Mouse (Mus musculus): ENCODE results near the gene Dpyd. TPM values are rescaled to one million over a fixed set of nuclear protein-coding genes. Genes with fewer than 3 reads are reported as not detected.

Dpyd gene
- 4.5 and 5.8 TPM in 2 replicates for polyA plus RNA-seq (2016; fragmentation: Nextera tagmentation; extraction: Ambion mirVana)

- Histone ChIP-seq H3K27me3 (ENCODE audit: poor library complexity, severe bottlenecking) (no peaks in the 10 kb centered on the region), H3K4me1 (peaks cover 10% of the 10 kb centered on the region; the same call in 1 of the 2 replicates), H3K36me3 (replicated peaks) (no peaks in the 10 kb centered on the region), H3K27ac (peak within 1 kb of the TSS; percentile 84), H3K4me3 (peak within 1 kb of the TSS; percentile 78), H3K9me3 (no peaks in the 10 kb centered on the region)
- DNase-seq (ENCODE audit: extremely low spot score, low spot score), result peak; percentile 81
- WGBS, result 7% methylated on average over 19 of the region's 19 CpGs
These were observed at the start of gene Dpyd for GRCm38 (mm10) chr3:118561554-118562310. Gene Dpyd, plus strand, starts transcription at chr3:118562129.

- H3K4me1 ChIP-seq, result peaks cover 5% of the 10 kb centered on the region
- no peak overlapping the region for H3K27ac ChIP-seq
- H3K4me3 ChIP-seq, result no peak overlapping the region
- DNase-seq (ENCODE audit: extremely low spot score, low spot score), result no peak
- no peaks in the 10 kb centered on the region for H3K27me3 ChIP-seq (ENCODE audit: poor library complexity, severe bottlenecking)
- H3K9me3 ChIP-seq, result no peaks in the 10 kb centered on the region
- H3K36me3 ChIP-seq (replicated peaks), result no peaks in the 10 kb centered on the region
- 48% methylated on average over 2 of the region's 2 CpGs for WGBS
These were observed 24.3 kb upstream of the Dpyd start for GRCm38 (mm10) chr3:118537676-118538075.

GRCm38 (mm10) chr3:118541766-118542165 lies 20.2 kb upstream of the Dpyd start:
- Histone ChIP-seq H3K4me3 (no peak overlapping the region), H3K27ac (no peak overlapping the region), H3K36me3 (replicated peaks) (no peaks in the 10 kb centered on the region), H3K4me1 (peaks cover 5% of the 10 kb centered on the region), H3K27me3 (ENCODE audit: poor library complexity, severe bottlenecking) (peaks cover 14% of the 10 kb centered on the region; the same call in 1 of the 2 replicates), H3K9me3 (no peaks in the 10 kb centered on the region)
- WGBS, result 33% methylated on average over 6 of the region's 6 CpGs
- no peak for DNase-seq (ENCODE audit: extremely low spot score, low spot score)

- no peak for DNase-seq (ENCODE audit: extremely low spot score, low spot score)
- Histone ChIP-seq H3K27ac (no peak overlapping the region), H3K4me1 (peaks cover 18% of the 10 kb centered on the region), H3K9me3 (no peaks in the 10 kb centered on the region), H3K27me3 (ENCODE audit: poor library complexity, severe bottlenecking) (peaks cover 18% of the 10 kb centered on the region), H3K36me3 (replicated peaks) (no peaks in the 10 kb centered on the region), H3K4me3 (no peak overlapping the region)
- 45% methylated on average over 4 of the region's 4 CpGs for WGBS
These were observed 14.2 kb upstream of the Dpyd start for GRCm38 (mm10) chr3:118547551-118548210.

- peaks cover 10% of the 10 kb centered on the region; the same call in 1 of the 2 replicates for H3K4me1 ChIP-seq
- no peak for DNase-seq (ENCODE audit: extremely low spot score, low spot score)
- H3K4me3 ChIP-seq, result no peak overlapping the region
- H3K27me3 ChIP-seq (ENCODE audit: poor library complexity, severe bottlenecking), result no peaks in the 10 kb centered on the region
- H3K36me3 ChIP-seq (replicated peaks), result no peaks in the 10 kb centered on the region
- 63% methylated on average over 1 of the region's 1 CpGs for WGBS
- H3K27ac ChIP-seq, result no peak overlapping the region
- H3K9me3 ChIP-seq, result no peaks in the 10 kb centered on the region
These were observed 4.3 kb upstream of the Dpyd start for GRCm38 (mm10) chr3:118557605-118558004.

GRCm38 (mm10) chr3:118559936-118560335 lies 2.0 kb upstream of the Dpyd start:
- Histone ChIP-seq H3K4me1 (peaks cover 10% of the 10 kb centered on the region; the same call in 1 of the 2 replicates), H3K4me3 (no peak overlapping the region), H3K27ac (no peak overlapping the region), H3K9me3 (no peaks in the 10 kb centered on the region), H3K27me3 (ENCODE audit: poor library complexity, severe bottlenecking) (no peaks in the 10 kb centered on the region), H3K36me3 (replicated peaks) (no peaks in the 10 kb centered on the region)
- WGBS, result 85% methylated on average over 2 of the region's 2 CpGs
- DNase-seq (ENCODE audit: extremely low spot score, low spot score), result no peak

GRCm38 (mm10) chr3:118562311-118562671 lies 362 bp downstream of the Dpyd start:
- no peak for DNase-seq (ENCODE audit: extremely low spot score, low spot score)
- H3K4me3 ChIP-seq, result peak overlapping the region; percentile 78
- peaks cover 10% of the 10 kb centered on the region; the same call in 1 of the 2 replicates for H3K4me1 ChIP-seq
- H3K9me3 ChIP-seq, result no peaks in the 10 kb centered on the region
- H3K36me3 ChIP-seq (replicated peaks), result no peaks in the 10 kb centered on the region
- peak overlapping the region; percentile 84 for H3K27ac ChIP-seq
- 1% methylated on average over 18 of the region's 18 CpGs for WGBS
- no peaks in the 10 kb centered on the region for H3K27me3 ChIP-seq (ENCODE audit: poor library complexity, severe bottlenecking)

GRCm38 (mm10) chr3:118566779-118567178 lies 4.8 kb downstream of the Dpyd start:
- Histone ChIP-seq H3K36me3 (replicated peaks) (no peaks in the 10 kb centered on the region), H3K4me3 (no peak overlapping the region), H3K4me1 (peaks cover 7% of the 10 kb centered on the region; the same call in 1 of the 2 replicates), H3K27me3 (ENCODE audit: poor library complexity, severe bottlenecking) (no peaks in the 10 kb centered on the region), H3K27ac (no peak overlapping the region), H3K9me3 (no peaks in the 10 kb centered on the region)
- WGBS, result 73% methylated on average over 5 of the region's 5 CpGs
- DNase-seq (ENCODE audit: extremely low spot score, low spot score), result no peak

GRCm38 (mm10) chr3:118570197-118570596 lies 8.3 kb downstream of the Dpyd start:
- no peak overlapping the region for H3K4me3 ChIP-seq
- no peaks in the 10 kb centered on the region for H3K9me3 ChIP-seq
- no peaks in the 10 kb centered on the region for H3K4me1 ChIP-seq
- H3K27me3 ChIP-seq (ENCODE audit: poor library complexity, severe bottlenecking), result no peaks in the 10 kb centered on the region
- DNase-seq (ENCODE audit: extremely low spot score, low spot score), result no peak
- no peaks in the 10 kb centered on the region for H3K36me3 ChIP-seq (replicated peaks)
- no peak overlapping the region for H3K27ac ChIP-seq
- WGBS, result 83% methylated on average over 7 of the region's 7 CpGs

GRCm38 (mm10) chr3:118590559-118590958 lies 28.6 kb downstream of the Dpyd start:
- H3K27ac ChIP-seq, result no peak overlapping the region
- H3K4me1 ChIP-seq, result no peaks in the 10 kb centered on the region
- H3K36me3 ChIP-seq (replicated peaks), result no peaks in the 10 kb centered on the region
- H3K9me3 ChIP-seq, result no peaks in the 10 kb centered on the region
- DNase-seq (ENCODE audit: extremely low spot score, low spot score), result no peak
- H3K4me3 ChIP-seq, result no peak overlapping the region
- no peaks in the 10 kb centered on the region for H3K27me3 ChIP-seq (ENCODE audit: poor library complexity, severe bottlenecking)
- 89% methylated on average over 1 of the region's 1 CpGs for WGBS

GRCm38 (mm10) chr3:118594864-118595263 lies 32.9 kb downstream of the Dpyd start:
- Histone ChIP-seq H3K4me3 (no peak overlapping the region), H3K27me3 (ENCODE audit: poor library complexity, severe bottlenecking) (no peaks in the 10 kb centered on the region), H3K9me3 (no peaks in the 10 kb centered on the region), H3K4me1 (no peaks in the 10 kb centered on the region), H3K36me3 (replicated peaks) (no peaks in the 10 kb centered on the region), H3K27ac (no peak overlapping the region)
- WGBS, result 94% methylated on average over 4 of the region's 4 CpGs
- no peak for DNase-seq (ENCODE audit: extremely low spot score, low spot score)

GRCm38 (mm10) chr3:118595693-118596092 lies 33.8 kb downstream of the Dpyd start:
- Histone ChIP-seq H3K9me3 (no peaks in the 10 kb centered on the region), H3K27ac (no peak overlapping the region), H3K4me1 (no peaks in the 10 kb centered on the region), H3K36me3 (replicated peaks) (no peaks in the 10 kb centered on the region), H3K4me3 (no peak overlapping the region), H3K27me3 (ENCODE audit: poor library complexity, severe bottlenecking) (no peaks in the 10 kb centered on the region)
- 79% methylated on average over 2 of the region's 2 CpGs for WGBS
- DNase-seq (ENCODE audit: extremely low spot score, low spot score), result no peak
